Mouse (Mus musculus) thymus, postnatal 14 days (tissue): ENCODE data around the gene Fam161b.
"Not testable (repeated sequence)": the region's sequence is repeated elsewhere in the genome, so short reads cannot be mapped to it uniquely, and the experiment has no call there.

Experiments
- DNase-seq: peaks from one replicate; pipeline ENCODE4 v3.0.0; 2021

The Fam161b gene

DNA sequence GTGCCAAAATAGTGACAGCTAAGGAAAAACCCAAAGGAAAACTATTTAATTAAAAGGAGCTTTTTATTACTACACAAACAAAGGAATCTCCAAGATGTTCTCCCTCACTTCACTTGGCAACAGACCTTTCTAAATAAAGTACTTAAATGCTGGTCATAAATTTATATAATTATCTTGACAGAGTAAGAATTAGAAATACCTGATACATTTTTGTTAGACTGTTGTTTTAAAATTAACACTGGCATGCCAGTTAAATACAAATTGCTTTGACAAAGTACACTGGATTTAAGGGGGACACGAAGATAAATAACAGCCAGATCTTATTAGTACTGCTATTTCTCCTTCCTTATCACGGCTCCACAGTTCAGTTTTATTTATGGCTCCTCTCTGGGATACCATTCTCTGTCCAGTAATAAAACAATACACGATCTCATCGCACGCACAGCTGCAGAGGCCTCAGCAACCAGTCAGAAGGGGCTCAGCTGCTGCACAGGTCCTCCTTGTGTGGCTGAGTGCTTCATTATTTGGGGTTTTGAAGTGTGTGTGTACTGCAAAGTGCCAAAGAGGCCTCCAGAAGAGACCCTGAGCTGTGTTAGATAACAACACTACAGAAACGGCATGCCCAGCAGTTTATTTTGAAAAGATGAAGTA is 12.3 kb upstream of the Fam161b start:
- DNase-seq: no peak

DNA sequence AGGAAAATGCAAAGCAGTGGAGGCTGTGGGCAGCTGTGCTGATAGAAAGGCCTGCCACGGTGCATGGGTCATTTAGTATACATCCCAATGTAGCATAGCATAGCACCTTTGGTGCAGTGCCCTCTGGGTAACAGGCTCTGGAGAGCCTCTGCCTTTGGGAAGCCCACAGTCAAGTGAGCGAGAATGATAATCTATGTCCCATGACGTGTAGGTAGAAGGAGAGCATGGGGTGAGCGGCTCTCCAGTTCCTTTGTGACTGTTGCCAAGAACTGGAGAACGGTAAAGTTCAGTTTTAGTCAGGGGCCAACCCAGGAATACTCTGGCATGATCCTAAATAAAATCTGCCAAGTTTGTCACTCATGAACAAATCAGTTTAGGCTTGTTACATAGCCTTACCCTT is 10.0 kb upstream of the Fam161b start:
- no peak for DNase-seq

DNA sequence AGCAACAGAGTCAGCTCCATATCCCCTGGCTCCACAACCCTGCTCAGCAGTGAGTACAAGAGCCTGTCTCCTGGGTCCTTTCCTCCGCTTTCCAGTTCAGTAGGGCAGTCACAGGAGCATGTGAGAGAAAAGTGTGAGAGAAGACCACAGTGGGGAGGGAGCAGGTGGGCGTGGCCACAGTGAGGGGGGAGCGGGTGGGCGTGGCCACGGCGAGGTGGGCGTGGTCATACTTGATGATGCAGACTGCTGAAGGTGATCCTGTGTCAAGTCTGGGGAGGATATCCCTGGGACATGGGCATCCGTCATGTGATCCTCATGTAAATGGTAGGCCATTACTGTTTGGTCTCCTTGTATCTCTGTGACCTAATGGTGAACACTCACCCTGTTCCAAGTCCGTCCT is 5.3 kb upstream of the Fam161b start:
- DNase-seq: no peak

DNA sequence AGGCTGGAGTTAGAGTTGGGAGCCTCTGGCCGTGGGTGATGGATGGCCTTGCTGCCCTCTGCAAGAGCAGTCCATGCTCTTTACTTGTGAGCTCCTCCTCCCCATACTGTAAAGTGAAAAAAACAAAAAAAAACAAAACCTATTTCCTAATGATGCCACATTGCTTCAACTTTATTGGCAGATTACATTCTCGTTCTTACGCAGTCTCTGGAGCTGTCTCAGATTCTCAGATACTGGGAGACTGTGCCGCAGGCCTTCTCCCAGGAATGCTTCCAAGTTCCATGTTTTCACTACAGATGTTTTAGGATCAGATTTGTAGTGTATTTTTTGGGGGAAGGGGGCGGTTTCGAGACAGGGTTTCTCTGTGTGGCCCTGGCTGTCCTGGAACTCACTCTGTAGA is 3.5 kb upstream of the Fam161b start:
- DNase-seq: no peak

DNA sequence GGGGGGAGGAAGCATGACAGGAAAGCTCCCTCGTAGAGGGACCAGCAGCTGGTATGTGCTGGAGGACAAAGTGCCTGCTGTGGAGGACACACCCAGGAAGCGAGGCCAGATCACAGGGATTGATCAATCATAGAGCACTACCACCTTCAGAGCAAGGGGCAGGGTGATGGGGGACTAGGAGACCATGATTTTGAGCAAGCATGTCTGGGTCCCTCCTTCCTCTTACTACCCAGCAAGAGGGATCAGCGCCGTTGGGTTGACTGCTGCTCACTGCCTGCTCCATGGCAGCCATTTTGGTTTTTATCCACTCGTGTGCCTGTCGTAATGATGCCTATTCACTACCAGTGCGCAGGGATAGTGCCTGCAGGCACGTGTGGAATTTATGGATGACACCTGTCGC is 2.7 kb upstream of the Fam161b start:
- DNase-seq: no peak

DNA sequence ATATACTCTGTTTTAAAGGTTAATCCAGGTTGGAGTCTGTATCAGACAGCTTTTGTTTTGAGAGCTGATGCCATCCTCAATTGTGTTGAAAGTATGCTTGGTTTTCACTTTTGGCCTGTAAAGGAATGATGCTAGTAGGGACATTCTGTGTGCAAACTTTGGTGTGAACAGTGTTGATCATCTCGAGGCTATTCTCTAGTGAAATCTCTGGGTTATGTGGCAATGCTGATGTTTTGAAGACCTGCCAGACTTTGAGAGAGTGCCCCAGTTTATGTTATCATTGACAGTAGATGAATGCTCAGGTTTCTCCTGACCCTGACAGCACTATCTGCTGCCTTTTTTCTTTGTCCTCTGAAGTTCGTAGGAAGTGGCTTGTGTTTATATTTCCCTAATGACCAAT is 1.2 kb upstream of the Fam161b start:
- DNase-seq: no peak

DNA sequence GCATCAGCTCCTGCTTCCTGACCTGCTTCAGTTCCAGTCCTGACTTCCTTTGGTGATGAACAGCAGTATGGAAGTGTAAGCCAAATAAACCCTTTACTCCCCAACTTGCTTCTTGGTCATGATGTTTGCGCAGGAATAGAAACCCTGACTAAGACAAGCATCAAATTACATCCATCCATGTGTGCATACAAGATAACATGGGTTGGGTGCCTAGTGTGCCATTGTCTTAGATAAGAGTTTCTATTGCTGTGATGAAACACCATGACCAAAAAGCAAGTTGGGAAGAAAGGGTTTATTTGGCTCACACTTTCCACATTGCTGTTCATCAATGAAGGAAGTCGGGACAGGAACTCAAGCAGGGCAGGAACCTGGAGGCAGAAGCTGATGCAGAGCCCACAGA is 2.9 kb downstream of the Fam161b start:
- DNase-seq: not testable (repeated sequence)

DNA sequence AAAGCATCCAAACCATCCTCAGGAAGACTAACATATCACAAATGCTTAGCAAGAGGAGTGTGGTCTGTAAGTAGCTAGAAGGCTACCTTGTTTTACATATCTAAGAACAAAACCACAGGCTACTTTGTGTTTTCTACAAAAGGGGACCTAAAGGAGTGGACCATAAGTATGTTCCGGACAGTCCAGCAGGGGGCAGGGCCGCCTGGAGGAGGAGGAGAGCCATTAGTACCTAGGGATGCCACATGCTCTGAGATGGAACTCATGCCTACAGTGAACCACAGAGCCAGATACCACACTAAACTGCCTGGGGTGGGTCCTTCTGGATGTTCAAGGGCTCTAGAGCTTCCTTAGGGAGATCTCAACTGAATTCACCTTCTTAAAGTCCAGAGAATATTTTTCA is 14.4 kb downstream of the Fam161b start:
- peak; percentile 15 for DNase-seq

DNA sequence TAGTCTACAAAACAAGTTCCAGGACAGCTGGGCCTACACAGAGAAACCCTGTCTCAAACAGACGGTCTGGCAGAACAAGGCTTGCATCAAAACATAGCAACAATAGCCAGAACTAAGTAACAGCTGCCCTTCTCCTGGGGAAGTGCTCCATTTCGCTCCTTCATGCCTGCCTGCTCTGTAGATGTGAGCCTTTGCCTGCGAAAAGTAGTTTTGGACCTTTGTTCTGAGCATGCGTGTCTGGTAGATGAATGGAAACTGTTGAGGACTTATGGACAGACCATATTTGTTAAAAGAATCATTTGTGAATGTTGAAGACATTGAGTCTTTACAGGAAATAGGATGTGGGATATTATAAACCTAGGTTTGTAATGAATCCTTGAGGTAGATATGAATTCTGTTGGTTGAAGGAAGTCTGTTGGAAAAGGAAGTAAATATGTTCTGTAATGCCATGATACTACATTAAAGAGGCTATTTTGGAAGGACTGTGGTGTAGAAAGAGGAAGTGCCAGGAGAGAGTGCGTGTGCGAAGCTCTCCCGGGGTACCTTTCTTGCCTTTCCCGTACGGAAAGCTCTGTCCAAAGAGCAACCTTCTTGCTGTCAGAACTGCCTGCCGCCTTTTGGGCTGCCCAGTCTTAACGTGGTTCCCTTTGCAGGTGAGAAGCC is 24.5 kb downstream of the Fam161b start:
- no peak for DNase-seq

DNA sequence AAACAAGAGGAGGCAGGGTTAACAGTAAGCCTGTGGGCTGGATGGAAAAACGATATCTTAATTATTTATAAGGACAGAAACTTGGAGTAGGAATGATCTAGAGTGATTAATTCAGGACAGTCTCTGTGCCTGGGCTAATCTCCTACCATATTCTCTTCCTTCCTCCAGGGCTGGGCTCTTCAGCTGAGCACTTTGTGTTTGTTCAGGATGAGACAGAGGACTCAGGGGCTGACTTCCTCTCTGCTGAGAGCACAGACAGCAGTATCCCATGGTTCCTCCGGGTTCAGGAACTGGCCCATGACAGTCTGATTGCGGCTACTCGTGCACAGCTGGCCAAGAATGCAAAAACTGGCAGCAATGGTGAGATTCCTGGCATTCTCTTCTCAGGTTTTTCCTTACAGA is 34.5 kb downstream of the Fam161b start:
- DNase-seq: no peak

DNA sequence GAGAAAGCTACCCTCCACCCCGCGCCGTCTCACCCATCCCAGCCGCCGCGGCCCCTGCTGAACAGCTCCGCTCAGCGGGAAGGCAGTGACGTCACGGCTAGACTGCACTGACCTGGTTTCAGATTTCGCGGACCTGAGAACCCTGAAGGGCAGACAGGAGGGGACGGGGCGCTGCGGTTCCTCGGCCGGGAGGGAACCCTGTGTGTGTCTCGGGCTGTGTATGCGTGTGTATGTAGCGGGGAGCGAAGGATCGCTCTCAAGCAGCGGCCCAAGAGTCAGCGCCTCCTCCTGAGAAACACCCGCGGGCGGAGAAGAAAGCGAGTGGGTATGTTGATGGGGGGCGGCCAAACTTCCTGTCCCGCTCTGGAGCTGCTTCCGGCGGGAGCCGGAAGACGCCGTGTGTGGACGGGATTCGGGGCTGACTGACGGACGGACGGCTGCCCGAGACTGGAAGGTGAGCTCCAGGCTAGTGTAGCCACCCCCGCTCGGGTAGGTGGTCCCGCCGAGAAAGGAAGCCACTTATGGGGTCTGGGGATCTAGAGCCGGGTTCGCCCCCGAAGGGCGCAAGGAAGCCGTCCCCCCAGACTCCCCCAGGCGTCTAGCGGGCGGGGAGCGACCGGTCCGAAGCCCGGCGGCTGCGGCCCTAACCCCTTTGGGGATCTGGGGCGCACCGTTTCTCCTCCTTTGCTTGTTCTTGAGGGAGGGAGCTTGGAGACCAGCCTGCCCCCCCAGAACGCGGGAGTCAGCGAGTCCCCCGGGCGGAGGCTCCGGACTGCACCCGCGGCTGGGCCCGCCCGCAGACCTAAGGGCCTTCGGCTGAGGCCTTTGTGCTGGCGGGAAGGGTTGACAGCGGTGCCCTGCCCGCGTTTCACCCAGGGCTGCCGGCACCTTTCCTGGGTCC is 44.7 kb downstream of the Fam161b start, which contains the start of gene Zfp410:
TSS of gene Zfp410 (plus strand) at position 132 of the 901 bp plus-strand sequence.
- DNase-seq: peak; percentile 87

DNA sequence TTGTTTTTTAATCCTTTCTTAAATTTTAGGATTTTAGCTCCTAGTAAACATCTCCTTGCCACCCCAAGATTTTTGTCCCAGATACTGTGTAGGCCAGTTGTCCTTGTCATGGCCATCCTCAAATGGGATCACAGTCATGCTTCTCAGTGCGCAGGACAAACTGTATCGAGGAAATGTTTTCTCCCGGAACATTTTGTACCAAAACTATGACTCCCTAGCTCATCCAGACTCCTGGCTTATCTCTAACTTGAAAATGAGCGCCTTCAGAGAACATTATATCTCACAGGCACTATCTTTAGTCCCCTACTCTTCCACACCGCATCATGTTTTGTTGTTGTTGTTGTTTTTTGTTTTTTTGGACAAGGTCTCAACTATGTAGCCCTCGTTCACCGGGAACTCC is 45.6 kb downstream of the Fam161b start:
- DNase-seq: no peak

DNA sequence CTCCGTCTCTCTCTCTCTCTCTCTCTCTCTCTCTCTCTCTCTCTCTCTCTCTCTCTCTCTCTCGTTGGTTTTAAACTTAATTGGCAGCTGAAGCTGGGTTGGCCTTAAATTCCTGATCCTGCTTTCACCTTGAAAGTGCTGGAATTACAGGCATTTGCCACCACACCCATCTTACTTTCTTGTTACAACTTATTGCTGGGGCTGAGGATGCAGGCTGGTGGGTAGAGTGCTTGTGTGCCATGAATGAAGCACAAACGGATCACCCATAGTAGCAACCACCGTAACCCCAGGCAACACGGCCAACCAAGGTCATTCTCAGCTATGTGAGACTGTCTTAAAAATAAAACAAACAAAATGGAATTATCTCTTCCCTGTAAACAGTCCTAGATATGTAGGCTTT is 50.3 kb downstream of the Fam161b start:
- no peak for DNase-seq

DNA sequence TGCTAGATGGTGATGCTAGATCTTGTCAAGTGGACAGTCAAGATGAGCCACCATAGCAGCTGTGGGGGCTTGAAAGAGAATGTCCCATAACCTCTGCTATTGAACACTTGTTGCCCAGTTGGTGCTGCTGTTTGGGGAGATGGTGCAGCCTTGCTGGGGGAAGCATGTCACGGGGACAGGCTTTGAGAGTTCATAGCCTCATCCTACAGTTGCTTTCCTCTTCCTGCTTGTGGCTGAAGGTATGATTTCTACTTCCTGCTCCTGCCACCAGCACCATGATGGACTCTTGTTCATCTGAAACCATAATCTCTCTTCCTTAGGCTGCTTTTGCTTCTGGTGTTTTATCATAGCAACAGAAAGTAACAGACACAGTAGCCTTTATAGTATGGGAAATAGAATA is 57.1 kb downstream of the Fam161b start:
- no peak for DNase-seq

DNA sequence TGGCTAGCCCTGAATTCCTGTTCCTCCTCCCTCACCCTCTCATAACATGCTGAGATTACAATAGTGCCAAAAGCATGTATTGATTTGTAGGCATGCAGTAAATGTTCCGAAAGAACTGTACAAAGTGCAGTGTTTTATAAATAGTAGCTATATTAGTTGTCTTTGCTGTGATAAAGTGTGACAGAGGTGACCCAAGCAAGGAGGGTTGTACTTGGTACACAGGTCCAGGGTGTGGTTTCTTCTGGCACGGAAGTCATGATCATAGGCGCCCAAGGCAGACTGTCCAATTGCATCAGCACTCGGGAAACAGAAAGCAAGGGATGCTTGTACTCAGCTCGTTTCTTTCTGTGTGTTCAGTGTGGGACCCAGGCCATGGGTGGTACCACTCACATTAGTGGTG is 57.5 kb downstream of the Fam161b start:
- DNase-seq: no peak

DNA sequence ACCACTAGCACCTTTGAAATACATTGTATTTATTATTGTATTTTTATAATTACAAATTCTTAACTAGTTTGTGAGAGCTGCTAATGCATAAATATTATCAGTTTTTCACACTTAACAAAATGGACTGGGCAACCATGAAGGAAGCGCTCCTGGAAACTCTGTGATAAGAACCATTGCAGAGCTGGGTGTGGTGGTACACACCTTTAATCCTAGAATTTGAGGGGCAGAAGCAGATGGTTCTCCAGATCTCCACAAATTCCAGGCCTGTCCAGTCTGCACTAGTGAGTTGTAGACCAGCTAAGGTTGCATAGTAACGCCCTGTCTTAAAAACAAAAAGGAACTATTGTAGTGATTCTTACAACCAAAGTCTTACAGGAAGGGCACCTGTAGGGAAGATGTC is 62.4 kb downstream of the Fam161b start:
- no peak for DNase-seq

DNA sequence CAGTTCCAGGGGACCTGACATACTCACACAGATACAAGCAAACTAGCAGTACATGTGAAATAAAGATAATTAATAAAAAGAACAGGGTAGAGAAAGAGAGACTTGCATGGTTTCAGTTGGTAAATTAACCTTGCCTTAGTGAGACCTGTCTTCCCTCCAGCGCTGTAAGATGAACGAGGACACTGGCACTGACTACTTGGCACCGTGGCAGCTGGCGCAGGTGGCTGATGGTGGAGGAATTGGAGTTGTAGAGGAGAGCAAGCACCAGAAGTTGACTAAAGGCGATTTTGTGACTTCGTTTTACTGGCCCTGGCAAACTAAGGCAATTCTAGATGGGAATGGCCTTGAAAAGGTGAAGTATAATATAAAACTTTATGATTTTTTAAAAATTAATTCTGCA is 63.8 kb downstream of the Fam161b start:
- DNase-seq: no peak
